Mouse (Mus musculus) frontal cortex, adult (tissue): Measurements from ENCODE around the gene Dock9.

Experiments
- ATAC-seq: cut with Nextera tagmentation; 2 replicates; pipeline ENCODE4 v1.9.2; 2017; ENCODE audit warnings: mild to moderate bottlenecking, moderate library complexity, mixed read lengths; ENCODE audit not compliant: low TSS enrichment

The Dock9 gene

DNA sequence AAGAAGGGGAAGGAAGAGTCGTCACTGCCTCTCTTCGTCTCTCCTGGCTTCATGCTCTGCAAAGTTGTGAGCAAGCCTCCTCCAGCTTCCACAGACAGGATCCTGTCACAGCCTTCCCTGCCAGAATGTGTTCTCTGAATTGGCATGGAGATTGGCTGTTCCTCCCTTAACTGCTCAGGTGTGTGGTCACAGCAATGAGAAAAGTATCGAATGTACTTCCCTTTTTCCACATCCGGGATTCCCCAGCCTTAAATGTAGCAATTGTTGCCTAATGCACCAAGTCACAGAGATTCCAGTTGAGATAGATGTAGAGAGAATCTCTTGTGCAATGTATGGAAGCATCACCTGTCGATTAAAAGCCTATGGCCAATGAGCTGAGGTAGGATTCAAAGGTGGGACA, 280.8 kb downstream of the Dock9 start:
- ATAC-seq: no peak

DNA sequence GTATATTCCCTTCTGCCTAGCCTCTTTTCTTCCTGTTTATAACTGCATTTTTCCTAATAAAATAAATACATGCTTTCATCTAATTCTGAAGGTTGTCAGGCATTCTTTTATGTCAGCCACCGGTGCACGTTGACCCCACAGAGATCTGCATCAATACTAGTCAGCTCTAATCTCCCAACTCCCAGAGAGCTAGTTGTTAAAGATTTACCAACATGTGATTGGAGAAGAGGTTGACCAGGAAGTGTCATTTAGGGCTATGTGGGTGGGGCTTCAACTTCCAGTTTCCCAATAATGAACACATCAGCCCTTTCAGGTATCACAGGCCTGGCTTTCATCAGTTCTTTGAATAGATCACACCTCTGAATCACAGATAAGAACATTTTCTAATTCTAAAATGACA, 288.7 kb downstream of the Dock9 start:
- ATAC-seq: no peak

DNA sequence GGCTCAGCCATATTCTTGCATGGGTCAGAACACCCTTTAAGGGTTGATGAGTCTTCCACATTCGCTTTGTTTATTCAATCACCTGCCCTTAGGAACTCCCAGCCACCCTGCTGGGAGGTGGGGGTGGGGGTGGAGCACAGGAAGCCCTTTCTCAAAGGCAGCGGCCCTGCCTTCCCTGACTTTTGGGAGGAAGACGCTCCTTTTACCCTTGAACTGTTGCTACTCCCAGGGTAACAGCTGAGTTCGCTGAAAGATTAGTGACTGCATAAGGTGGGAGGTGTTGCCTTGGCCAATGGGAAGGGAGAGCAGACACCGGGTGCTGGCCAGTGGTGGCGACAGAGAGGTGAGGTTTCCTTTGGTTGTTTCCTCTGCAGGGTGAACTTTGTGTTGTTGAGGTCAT, 291.3 kb downstream of the Dock9 start:
- no peak for ATAC-seq

DNA sequence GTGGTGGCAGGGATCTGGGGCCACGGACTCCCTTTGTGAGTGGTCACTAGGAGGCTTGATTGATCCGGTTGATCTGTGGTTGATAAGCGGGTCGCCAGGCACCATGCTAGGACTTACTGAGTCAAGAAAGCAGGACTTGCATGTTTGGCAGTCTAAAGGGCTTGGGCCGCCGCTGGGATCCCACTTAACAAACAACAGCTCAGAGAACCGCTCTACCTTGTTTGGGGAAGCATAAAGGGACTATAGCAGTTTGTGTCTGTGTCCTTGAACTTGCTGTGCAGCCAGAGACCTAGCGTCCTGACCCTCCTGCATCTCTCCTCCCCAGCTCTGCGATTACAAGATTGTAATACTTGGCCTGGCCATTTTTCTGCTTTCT, 292.2 kb downstream of the Dock9 start:
- no peak for ATAC-seq

- ATAC-seq: no peak
Measured at GRCm38 (mm10) chr14:121504781-121505484, 292.7 kb downstream of the Dock9 start, which contains the start of gene Slc15a1. TSS of gene Slc15a1 (minus strand) at chr14:121505252.

DNA sequence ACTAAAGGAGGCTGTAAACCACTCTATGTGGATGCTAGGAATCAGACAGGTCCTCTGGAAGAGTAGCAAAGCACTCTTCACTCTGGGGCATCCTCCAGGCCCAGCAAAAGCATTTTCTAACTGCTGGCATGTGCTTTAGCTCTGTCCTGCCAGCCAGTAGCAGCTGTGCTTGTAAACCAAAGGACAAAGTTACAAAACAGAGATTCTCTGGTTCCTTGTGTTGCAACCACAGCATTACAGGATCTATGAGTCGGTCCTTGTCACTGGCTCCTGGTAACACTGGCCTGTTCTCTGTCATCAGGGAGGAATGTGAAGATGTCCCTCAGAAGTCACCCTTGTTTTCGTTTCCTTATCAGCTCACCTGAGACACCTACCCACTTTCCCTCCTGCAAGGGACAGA, 297.1 kb downstream of the Dock9 start:
- ATAC-seq: 0 out of 2 replicates have a peak, but pooled peaks have one; percentile 27

DNA sequence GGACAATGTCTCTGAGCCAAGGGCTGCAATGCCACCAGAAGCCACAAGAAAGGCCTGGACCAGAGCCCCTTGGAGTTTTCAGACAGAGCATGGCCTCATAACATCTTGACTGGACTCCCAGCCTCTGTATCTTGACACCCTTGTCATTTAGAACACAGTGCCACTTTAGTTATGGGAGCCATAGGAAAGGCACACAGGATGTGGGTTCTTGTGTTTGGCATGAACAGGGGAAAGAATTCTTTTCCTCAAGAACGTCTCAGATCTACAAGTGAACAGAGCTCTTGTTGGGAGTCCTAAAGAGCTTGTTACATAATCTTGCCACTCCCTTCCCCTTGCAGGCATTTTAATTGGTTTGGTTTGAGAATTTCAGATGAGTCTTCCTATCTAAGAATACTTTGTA, 297.9 kb downstream of the Dock9 start:
- no peak for ATAC-seq

- ATAC-seq: no peak
Measured at GRCm38 (mm10) chr14:121497800-121498199, 299.8 kb downstream of the Dock9 start.

- no peak for ATAC-seq
Measured at GRCm38 (mm10) chr14:121495741-121496140, 301.9 kb downstream of the Dock9 start.

DNA sequence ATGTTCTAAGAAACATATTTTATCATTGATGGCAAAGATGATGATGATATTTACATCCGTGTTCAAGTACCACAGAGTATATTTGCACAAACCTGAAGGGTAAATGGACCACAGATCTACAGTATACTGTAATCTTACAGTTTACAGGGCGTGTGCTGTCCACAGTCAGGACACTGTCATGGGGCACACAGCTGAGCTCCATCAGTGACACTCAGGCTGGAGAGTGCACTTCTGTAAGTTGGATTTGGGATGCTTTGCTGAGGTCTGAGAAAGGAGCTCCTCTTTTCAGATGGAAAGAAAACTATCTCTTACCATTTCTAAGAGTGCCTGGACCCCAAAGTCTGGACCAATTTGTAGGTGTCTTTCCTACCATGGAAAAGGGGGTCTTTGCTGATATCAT, 302.5 kb downstream of the Dock9 start:
- ATAC-seq: no peak

DNA sequence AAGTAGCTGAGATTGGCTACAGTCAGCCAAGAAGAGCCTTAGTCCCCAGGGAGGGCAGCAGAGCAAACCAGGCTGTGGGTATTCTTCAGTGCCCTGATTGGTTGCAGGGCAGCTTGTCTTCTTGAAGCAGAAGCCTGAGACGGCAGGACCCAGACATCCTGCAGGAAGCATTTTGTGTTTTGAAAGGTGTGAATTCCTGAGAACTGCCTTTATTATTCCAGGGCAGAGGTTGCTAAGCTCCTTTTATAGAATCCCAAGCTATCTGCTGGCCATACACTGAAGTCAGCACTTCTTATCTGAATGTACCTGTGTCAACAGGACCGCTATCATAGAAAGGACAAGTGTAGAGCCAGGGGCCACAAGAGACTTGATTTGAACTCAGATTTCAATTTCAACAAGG, 303.4 kb downstream of the Dock9 start:
- ATAC-seq: no peak

GRCm38 (mm10) chr14:121493712-121494111, 303.9 kb downstream of the Dock9 start:
- no peak for ATAC-seq

- 0 out of 2 replicates have a peak, but pooled peaks have one; percentile 38 for ATAC-seq
Measured at GRCm38 (mm10) chr14:121492328-121492727, 305.3 kb downstream of the Dock9 start.
